Mouse (Mus musculus): ENCODE measurements around the gene Lmx1b. TPM values are rescaled to one million over a fixed set of nuclear protein-coding genes. Genes with fewer than 3 reads are reported as not detected.
A peak's percentile ranks its signal among the peaks of the same experiment; 100 is the strongest.

The Lmx1b gene
- 0.95 and 0.98 TPM in 2 replicates for polyA plus RNA-seq (2015; fragmentation: Nextera tagmentation; extraction: Ambion mirVana)

- Histone ChIP-seq H3K36me3 (ENCODE audit: control insufficient read depth, insufficient read depth, low read length) (no peaks in the 10 kb centered on the region), H3K9me3 (replicated peaks; ENCODE audit: control insufficient read depth, low read length, poor library complexity, severe bottlenecking) (no peaks in the 10 kb centered on the region), H3K4me1 (ENCODE audit: control insufficient read depth, insufficient read depth, low read length) (peaks cover 8% of the 10 kb centered on the region), H3K9ac (ENCODE audit: low read depth, low read length) (0 out of 2 replicates have a peak within 1 kb of the TSS, but pooled peaks have one; percentile 30), H3K27me3 (ENCODE audit: control insufficient read depth, insufficient read depth, low read depth, low read length) (peaks cover 64% of the 10 kb centered on the region), H3K4me3 (ENCODE audit: low read depth, low read length) (peak within 1 kb of the TSS; percentile 32), H3K27ac (ENCODE audit: low read length) (peak within 1 kb of the TSS; percentile 17; the same call in 1 of the 2 replicates), H3K4me2 (ENCODE audit: low read length) (peak within 1 kb of the TSS; percentile 43)
- under 1% methylated on average over 50 of the region's 53 CpGs for WGBS
- no peak for ATAC-seq
Observed at GRCm38 (mm10) chr2:33640171-33640721, at the start of gene Lmx1b. Gene Lmx1b (minus strand): TSS chr2:33640511.

- Histone ChIP-seq H3K4me2 (ENCODE audit: low read length) (no peak overlapping the region), H3K4me1 (ENCODE audit: control insufficient read depth, insufficient read depth, low read length) (peaks cover 11% of the 10 kb centered on the region; the same call in 1 of the 2 replicates), H3K9me3 (replicated peaks; ENCODE audit: control insufficient read depth, low read length, poor library complexity, severe bottlenecking) (no peaks in the 10 kb centered on the region), H3K27me3 (ENCODE audit: control insufficient read depth, insufficient read depth, low read depth, low read length) (no peaks in the 10 kb centered on the region), H3K9ac (ENCODE audit: low read depth, low read length) (peak overlapping the region; percentile 36; the same call in 1 of the 2 replicates), H3K36me3 (ENCODE audit: control insufficient read depth, insufficient read depth, low read length) (no peaks in the 10 kb centered on the region), H3K4me3 (ENCODE audit: low read depth, low read length) (no peak overlapping the region), H3K27ac (ENCODE audit: low read length) (peak overlapping the region; percentile 53)
- 32% methylated on average over 9 of the region's 9 CpGs for WGBS
- ATAC-seq, result peak; percentile 51; the same call in 1 of the 2 replicates
Observed at GRCm38 (mm10) chr2:33689880-33690462, 49.7 kb upstream of the Lmx1b start.

- ATAC-seq, result peak; percentile 26; the same call in 1 of the 2 replicates
- Histone ChIP-seq H3K4me2 (ENCODE audit: low read length) (no peak overlapping the region), H3K27ac (ENCODE audit: low read length) (peak overlapping the region; percentile 53), H3K9ac (ENCODE audit: low read depth, low read length) (peak overlapping the region; percentile 36; the same call in 1 of the 2 replicates), H3K9me3 (replicated peaks; ENCODE audit: control insufficient read depth, low read length, poor library complexity, severe bottlenecking) (no peaks in the 10 kb centered on the region), H3K4me1 (ENCODE audit: control insufficient read depth, insufficient read depth, low read length) (peaks cover 11% of the 10 kb centered on the region; the same call in 1 of the 2 replicates), H3K36me3 (ENCODE audit: control insufficient read depth, insufficient read depth, low read length) (no peaks in the 10 kb centered on the region), H3K27me3 (ENCODE audit: control insufficient read depth, insufficient read depth, low read depth, low read length) (no peaks in the 10 kb centered on the region), H3K4me3 (ENCODE audit: low read depth, low read length) (no peak overlapping the region)
- 17% methylated on average over 23 of the region's 23 CpGs for WGBS
Observed at GRCm38 (mm10) chr2:33689155-33689879, 49.0 kb upstream of the Lmx1b start.

- WGBS, result 33% methylated on average over 4 of the region's 4 CpGs
- Histone ChIP-seq H3K27me3 (ENCODE audit: control insufficient read depth, insufficient read depth, low read depth, low read length) (peaks cover 5% of the 10 kb centered on the region), H3K4me3 (ENCODE audit: low read depth, low read length) (no peak overlapping the region), H3K9ac (ENCODE audit: low read depth, low read length) (no peak overlapping the region), H3K9me3 (replicated peaks; ENCODE audit: control insufficient read depth, low read length, poor library complexity, severe bottlenecking) (no peaks in the 10 kb centered on the region), H3K27ac (ENCODE audit: low read length) (no peak overlapping the region), H3K36me3 (ENCODE audit: control insufficient read depth, insufficient read depth, low read length) (no peaks in the 10 kb centered on the region), H3K4me1 (ENCODE audit: control insufficient read depth, insufficient read depth, low read length) (no peaks in the 10 kb centered on the region), H3K4me2 (ENCODE audit: low read length) (no peak overlapping the region)
- ATAC-seq, result no peak
Observed at GRCm38 (mm10) chr2:33683594-33683993, 43.3 kb upstream of the Lmx1b start.

- ATAC-seq, result no peak
- Histone ChIP-seq H3K4me3 (ENCODE audit: low read depth, low read length) (no peak overlapping the region), H3K27me3 (ENCODE audit: control insufficient read depth, insufficient read depth, low read depth, low read length) (peaks cover 5% of the 10 kb centered on the region), H3K27ac (ENCODE audit: low read length) (no peak overlapping the region), H3K4me1 (ENCODE audit: control insufficient read depth, insufficient read depth, low read length) (no peaks in the 10 kb centered on the region), H3K9me3 (replicated peaks; ENCODE audit: control insufficient read depth, low read length, poor library complexity, severe bottlenecking) (no peaks in the 10 kb centered on the region), H3K9ac (ENCODE audit: low read depth, low read length) (no peak overlapping the region), H3K36me3 (ENCODE audit: control insufficient read depth, insufficient read depth, low read length) (no peaks in the 10 kb centered on the region), H3K4me2 (ENCODE audit: low read length) (no peak overlapping the region)
- 30% methylated on average over 6 of the region's 6 CpGs for WGBS
Observed at GRCm38 (mm10) chr2:33683095-33683494, 42.8 kb upstream of the Lmx1b start.

- Histone ChIP-seq H3K9me3 (replicated peaks; ENCODE audit: control insufficient read depth, low read length, poor library complexity, severe bottlenecking) (no peaks in the 10 kb centered on the region), H3K36me3 (ENCODE audit: control insufficient read depth, insufficient read depth, low read length) (no peaks in the 10 kb centered on the region), H3K4me3 (ENCODE audit: low read depth, low read length) (no peak overlapping the region), H3K4me2 (ENCODE audit: low read length) (no peak overlapping the region), H3K9ac (ENCODE audit: low read depth, low read length) (no peak overlapping the region), H3K4me1 (ENCODE audit: control insufficient read depth, insufficient read depth, low read length) (no peaks in the 10 kb centered on the region), H3K27ac (ENCODE audit: low read length) (no peak overlapping the region), H3K27me3 (ENCODE audit: control insufficient read depth, insufficient read depth, low read depth, low read length) (peaks cover 5% of the 10 kb centered on the region)
- ATAC-seq, result no peak
- WGBS, result 16% methylated on average over 4 of the region's 4 CpGs
Observed at GRCm38 (mm10) chr2:33682219-33682618, 41.9 kb upstream of the Lmx1b start.

GRCm38 (mm10) chr2:33678950-33679654 is 38.8 kb upstream of the Lmx1b start:
- H3K9ac ChIP-seq (ENCODE audit: low read depth, low read length), result no peak overlapping the region
- peaks cover 5% of the 10 kb centered on the region for H3K27me3 ChIP-seq (ENCODE audit: control insufficient read depth, insufficient read depth, low read depth, low read length)
- H3K4me3 ChIP-seq (ENCODE audit: low read depth, low read length), result no peak overlapping the region
- H3K9me3 ChIP-seq (replicated peaks; ENCODE audit: control insufficient read depth, low read length, poor library complexity, severe bottlenecking), result no peaks in the 10 kb centered on the region
- H3K4me2 ChIP-seq (ENCODE audit: low read length), result no peak overlapping the region
- H3K4me1 ChIP-seq (ENCODE audit: control insufficient read depth, insufficient read depth, low read length), result no peaks in the 10 kb centered on the region
- H3K36me3 ChIP-seq (ENCODE audit: control insufficient read depth, insufficient read depth, low read length), result no peaks in the 10 kb centered on the region
- no peak overlapping the region for H3K27ac ChIP-seq (ENCODE audit: low read length)
- ATAC-seq, result no peak
- 72% methylated on average over 12 of the region's 12 CpGs for WGBS

GRCm38 (mm10) chr2:33672701-33673472 is 32.6 kb upstream of the Lmx1b start:
- Histone ChIP-seq H3K4me3 (ENCODE audit: low read depth, low read length) (no peak overlapping the region), H3K27me3 (ENCODE audit: control insufficient read depth, insufficient read depth, low read depth, low read length) (no peaks in the 10 kb centered on the region; the same call in 1 of the 2 replicates), H3K9me3 (replicated peaks; ENCODE audit: control insufficient read depth, low read length, poor library complexity, severe bottlenecking) (no peaks in the 10 kb centered on the region), H3K36me3 (ENCODE audit: control insufficient read depth, insufficient read depth, low read length) (no peaks in the 10 kb centered on the region), H3K4me1 (ENCODE audit: control insufficient read depth, insufficient read depth, low read length) (no peaks in the 10 kb centered on the region), H3K9ac (ENCODE audit: low read depth, low read length) (no peak overlapping the region), H3K27ac (ENCODE audit: low read length) (no peak overlapping the region), H3K4me2 (ENCODE audit: low read length) (no peak overlapping the region)
- no peak for ATAC-seq
- 79% methylated on average over 10 of the region's 10 CpGs for WGBS
